Mouse (Mus musculus): ENCODE data around the gene Aff1.

DNA sequence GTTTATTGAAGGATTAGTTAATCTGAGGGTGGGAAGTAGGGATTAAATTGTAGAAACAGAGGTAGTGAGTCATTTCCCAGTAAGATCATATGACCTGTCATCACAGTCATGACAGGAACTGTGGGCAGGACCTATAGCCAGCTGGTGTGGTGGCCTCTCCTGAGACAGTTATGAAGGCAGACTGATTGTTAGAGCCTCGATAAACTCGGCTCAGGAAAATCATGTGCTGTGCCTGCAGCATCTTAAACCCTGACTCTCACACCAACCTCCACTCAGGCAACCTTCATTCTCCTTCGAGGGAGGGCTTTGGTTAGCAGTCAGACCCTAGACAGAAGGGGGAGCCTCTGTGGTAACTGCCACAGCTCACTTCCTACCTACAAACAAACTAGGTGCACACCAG, 27.7 kb downstream of the Aff1 start:
- no peak for TF ChIP-seq CTCF (IDR thresholded peaks at IDR 0.05; ENCODE audit: low read depth)
- no peak for TF ChIP-seq EP300 (IDR thresholded peaks at IDR 0.05; ENCODE audit: low read depth)
